Mouse (Mus musculus): ENCODE measurements at regions not wholly inside any gene's neighbourhood (a gene's known extent, or its start where the extent isn't known, plus 50 kb on each side); places are given as distances from the start of the nearest gene placed in this dataset.

DNA sequence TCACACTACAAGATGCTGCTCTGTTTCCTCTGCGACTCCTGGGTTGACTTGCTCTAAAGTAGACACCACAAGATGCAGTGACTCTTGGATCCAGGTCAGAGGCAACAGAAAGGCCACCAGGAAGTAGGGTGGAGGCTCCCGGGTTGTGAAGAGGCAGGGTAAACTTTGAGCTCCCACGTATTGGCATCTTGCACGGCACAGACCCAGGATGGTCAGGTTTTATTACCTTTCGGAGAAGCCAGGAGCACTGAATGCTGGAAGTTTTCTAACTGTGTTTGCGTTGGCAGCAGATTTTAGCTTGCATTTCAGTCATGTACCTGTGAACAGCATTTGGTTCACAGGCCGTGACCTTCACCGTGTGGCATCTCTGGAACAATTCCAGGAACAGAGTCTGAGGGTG lies 227.2 kb upstream of the Foxq1 start:
- no peak for DNase-seq (ENCODE audit: low spot score in 2 of 2)

DNA sequence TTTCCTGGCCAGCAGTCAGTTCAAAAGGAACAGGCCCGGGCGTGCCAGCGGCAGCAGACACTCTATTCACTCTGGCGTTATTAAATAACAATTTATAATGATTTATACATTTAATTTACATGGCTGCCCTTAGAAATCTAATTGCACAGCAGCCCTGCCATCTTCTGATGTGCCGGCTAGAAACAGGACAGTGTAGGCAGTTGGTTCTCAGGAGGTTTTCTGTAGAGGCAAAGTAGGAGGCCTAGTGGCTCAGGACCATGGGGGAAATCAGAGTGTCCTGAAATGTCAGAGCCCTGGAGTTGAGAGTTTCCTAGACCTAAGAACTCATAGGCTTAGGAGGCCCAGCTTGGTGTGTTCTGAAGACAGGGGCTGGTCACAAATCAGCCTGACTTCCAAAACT lies 225.2 kb upstream of the Foxq1 start:
- no peak for DNase-seq (ENCODE audit: low spot score in 2 of 2)

- no peak for DNase-seq (ENCODE audit: low spot score in 2 of 2)
Measured at GRCm38 (mm10) chr13:31334981-31335380, 221.0 kb upstream of the Foxq1 start.

DNA sequence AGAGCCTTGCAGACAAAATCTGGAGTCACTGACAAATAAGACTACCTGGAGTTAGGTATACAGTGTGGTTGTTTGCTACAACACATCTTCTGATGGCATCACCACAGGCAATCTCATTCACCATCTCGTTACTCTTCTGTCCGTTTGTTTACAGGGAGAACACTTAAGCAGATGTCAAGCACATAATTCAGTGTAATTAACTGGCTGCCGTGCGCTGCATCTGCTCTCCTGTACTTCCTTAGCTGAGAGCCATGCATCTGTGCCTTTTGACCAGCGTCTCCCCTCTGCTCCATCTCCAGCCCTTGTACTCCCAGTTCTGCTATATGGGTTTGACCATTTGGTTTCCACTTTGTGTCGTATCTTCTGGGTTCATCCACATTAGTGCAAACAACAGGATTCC lies 218.3 kb upstream of the Foxq1 start:
- no peak for DNase-seq (ENCODE audit: low spot score in 2 of 2)

DNA sequence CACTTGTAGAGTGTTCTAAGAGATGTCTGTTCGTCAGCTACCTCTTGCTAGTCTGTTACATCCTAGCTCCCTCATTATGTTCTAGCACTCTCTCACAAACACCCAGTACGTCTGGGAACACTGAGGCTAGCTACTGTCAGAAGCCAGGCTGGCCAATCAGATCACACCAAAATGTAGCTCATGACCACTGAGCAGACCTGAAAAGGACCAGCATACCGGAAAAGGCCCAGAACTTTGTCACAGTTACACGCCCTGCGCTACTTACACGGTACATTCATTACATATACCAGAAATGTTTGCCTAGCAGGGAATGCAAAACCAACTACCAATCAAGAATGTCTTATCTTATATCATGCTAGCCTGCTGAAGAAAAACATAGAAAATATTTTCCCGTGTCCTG lies 216.5 kb upstream of the Foxq1 start:
- no peak for DNase-seq (ENCODE audit: low spot score in 2 of 2)

GRCm38 (mm10) chr13:31339901-31340300 lies 216.0 kb upstream of the Foxq1 start:
- no peak for DNase-seq (ENCODE audit: low spot score in 2 of 2)

DNA sequence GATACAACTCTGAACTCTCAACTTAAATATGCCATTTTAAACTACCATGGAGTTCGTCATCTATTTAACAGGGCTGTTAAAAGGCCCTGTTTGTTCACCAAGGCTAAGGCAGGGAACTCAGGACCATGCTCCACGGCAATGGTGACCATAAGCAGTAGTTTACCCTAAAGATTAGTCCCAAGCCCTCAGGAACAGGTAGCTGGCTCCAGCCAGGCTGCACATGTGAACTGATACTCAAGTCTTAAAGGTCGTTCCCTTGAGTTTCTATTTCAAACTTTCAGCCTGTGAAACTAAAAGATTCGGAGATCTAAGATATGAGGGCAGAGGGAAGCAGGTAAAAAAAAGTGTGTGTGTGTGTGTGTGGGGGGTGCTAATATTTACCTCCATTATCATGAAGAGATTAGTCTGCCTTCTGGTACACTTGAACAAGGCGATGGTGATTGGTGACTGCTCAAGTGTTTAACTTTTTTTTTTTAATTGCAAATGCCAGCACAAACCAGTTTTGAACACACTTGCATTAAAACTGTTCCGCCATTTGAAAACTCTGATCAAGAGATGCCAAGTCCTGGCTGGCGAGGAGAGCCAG lies 215.5 kb upstream of the Foxq1 start:
- DNase-seq (ENCODE audit: low spot score in 2 of 2), result no peak

DNA sequence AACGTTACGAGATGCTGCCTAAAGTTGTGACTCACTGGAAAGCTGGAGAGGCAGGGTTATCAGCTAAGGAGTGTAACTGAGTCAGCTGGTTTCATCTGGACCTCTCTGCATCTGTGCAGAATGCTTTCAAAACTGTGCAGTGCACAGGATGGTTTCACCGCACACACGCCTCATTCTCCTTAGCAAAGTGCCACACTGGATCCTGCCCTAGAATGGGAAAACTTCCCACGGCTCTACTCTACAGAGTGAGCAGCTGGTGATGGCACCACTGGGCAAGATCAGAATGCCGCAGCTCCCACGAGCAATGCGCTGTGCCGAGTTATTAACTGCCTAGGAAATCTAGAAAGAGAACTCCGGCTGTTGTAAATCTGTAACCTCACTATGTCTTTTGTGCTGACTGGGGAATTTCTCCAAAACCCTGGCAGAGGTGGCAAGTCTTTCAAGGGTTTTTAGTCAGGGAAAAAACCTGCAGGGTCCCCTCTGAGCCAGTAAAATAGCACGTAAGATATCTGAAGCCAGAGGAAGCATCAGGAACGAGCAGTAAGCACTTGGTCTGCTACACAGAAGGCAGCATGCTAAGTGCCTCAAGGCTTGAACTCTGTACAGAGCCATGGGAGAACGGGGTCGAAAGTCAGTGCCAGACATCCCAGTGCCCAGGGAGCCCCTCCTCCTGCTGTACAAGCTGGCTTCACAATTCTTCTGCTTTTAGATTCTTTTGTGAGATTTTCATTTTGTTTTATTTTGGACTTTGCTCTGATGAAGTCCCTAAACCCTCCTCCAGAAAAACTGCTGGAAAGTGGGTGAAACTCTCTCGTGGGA lies 214.4 kb upstream of the Foxq1 start:
- no peak for DNase-seq (ENCODE audit: low spot score in 2 of 2)

DNA sequence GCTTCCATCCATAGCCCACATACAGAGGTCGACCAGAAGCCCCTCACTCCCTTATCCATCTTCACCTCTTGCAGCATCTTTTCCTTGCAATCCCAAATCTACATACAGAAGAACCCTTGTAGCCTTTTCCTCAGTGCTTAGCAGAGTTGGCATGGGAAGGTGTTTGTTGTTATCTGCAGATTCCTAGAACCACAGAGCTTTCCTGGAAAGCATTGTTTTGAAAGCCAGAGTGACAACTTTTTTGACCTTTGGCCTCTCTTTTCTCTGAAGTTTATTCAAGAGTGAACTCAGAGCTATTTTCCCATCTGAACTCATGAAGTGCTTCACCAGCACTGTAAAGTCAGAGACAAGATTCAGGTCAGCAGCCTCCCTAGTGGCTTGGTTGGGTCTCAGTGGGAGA lies 209.7 kb upstream of the Foxq1 start:
- no peak for DNase-seq (ENCODE audit: low spot score in 2 of 2)

DNA sequence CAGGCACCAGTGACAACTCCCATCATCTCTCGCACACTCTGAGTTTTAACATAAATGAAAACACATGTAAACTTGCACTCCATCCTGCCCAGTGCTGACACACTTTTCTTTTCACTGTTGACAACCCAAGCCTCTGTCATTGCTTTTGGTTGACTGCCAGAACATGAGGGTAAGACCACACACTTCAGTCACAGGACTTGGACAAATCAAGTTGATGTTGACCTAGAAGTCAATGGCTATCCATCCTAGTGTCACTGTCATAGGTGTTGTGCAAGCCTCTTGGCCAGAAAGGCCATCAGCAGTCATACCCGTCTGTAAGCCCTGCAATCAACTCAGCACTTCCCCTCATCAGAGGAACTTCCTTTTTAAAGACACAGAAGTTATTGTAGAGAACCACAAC lies 208.9 kb upstream of the Foxq1 start:
- DNase-seq (ENCODE audit: low spot score in 2 of 2), result no peak

DNA sequence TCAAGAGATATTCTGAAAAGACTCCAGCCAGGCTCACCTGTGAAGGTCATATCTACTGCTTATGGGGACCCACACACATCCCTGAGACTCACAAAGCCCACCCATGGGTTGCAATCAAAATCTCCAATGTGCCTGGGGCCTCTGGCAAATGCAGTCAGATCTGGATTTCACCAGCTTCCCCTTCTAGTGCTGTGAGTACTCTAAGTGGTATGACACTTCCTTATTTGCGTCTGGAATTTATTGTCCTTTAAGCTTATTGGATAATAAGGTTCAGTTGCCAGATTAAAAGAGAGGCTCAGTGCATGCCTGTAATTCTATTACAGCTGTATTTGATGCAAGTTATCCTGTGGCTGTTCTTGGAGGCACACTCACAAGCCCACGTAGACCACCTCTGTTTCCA lies 206.3 kb upstream of the Foxq1 start:
- no peak for DNase-seq (ENCODE audit: low spot score in 2 of 2)

- no peak for DNase-seq (ENCODE audit: low spot score in 2 of 2)
Measured at GRCm38 (mm10) chr13:31351481-31351880, 204.5 kb upstream of the Foxq1 start.

- DNase-seq (ENCODE audit: low spot score in 2 of 2), result no peak
Measured at GRCm38 (mm10) chr13:31352825-31353224, 203.1 kb upstream of the Foxq1 start.

- no peak for DNase-seq (ENCODE audit: low spot score in 2 of 2)
Measured at GRCm38 (mm10) chr13:31359353-31359752, 196.6 kb upstream of the Foxq1 start.

DNA sequence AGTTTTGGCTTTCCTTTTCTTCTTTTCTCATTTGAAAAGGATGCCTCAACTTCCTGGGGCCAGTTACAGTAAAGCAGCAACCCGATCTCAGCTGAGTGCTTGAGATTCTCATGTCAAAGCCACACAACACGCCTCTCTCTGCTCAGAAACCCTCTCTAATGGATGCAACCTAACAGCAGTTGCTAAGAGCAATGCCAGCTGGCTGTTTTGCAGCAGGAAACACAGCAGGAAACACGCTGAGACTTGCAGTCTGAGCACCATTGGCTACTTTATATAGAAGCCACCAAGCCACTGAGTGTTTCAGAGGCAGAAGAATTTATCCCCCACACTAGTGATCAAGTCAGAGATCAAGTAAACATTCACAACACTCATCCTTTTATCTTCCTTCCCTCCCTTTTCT lies 193.5 kb upstream of the Foxq1 start:
- DNase-seq (ENCODE audit: low spot score in 2 of 2), result no peak

DNA sequence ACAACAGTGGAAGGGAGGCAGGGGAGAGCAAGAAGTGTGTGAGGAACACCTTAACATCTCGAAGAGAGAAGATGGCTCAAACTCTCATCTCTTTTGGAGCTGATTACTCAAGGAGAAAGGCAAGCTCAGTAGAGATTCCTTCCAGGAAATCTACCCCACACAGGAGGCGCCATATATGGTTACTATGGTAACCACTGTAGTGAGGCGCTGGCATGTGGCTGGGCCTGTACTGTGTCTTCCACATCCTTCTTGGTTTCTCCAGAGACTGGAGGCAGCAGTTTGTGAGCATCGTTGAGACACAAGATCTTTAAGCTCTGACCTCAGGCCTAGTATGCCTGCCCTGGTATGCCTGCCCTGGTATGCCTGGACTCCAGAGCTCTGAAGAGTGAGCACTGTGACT lies 191.6 kb upstream of the Foxq1 start:
- DNase-seq (ENCODE audit: low spot score in 2 of 2), result no peak

- no peak for DNase-seq (ENCODE audit: low spot score in 2 of 2)
Measured at GRCm38 (mm10) chr13:31367226-31367625, 188.7 kb upstream of the Foxq1 start.

- no peak for DNase-seq (ENCODE audit: low spot score in 2 of 2)
Measured at GRCm38 (mm10) chr13:31369182-31369581, 186.8 kb upstream of the Foxq1 start.

DNA sequence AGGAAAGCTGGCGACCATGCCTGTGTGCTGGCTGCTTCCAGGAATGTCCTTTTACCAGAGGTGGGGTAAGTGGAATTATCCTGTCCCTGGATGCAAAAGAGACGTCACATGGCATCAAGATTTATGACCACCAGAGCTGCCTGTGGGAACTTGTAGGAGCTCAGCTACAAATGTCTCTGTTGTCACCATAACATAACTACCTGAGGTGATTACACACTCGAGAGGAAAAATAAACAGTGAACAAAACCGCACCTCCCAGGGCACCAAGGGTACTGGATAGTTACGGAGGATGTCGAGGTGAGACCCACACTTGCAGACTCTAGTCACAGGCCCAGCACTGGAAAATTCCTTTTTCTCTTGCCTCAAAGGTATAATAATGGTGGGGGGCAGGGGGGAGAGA lies 185.1 kb upstream of the Foxq1 start:
- DNase-seq (ENCODE audit: low spot score in 2 of 2), result no peak

DNA sequence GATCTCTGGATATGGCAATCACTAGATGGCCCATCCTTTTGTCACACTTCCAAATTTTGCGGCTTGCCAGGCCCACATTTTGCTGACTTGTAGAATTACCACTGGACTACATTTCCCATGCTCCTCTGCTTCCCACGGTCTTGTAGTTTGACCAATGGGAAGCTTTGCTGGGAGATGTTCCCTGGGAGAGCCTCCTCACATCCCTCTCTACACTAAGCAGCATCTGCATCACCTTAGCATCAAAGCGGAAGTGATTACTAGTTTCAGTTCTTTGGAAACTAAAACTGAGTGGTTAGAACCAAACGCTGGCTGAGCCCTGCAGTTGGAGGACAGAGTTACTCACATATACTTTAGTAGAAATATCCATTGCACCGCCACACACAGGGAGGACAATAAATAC lies 181.9 kb upstream of the Foxq1 start:
- no peak for DNase-seq (ENCODE audit: low spot score in 2 of 2)

DNA sequence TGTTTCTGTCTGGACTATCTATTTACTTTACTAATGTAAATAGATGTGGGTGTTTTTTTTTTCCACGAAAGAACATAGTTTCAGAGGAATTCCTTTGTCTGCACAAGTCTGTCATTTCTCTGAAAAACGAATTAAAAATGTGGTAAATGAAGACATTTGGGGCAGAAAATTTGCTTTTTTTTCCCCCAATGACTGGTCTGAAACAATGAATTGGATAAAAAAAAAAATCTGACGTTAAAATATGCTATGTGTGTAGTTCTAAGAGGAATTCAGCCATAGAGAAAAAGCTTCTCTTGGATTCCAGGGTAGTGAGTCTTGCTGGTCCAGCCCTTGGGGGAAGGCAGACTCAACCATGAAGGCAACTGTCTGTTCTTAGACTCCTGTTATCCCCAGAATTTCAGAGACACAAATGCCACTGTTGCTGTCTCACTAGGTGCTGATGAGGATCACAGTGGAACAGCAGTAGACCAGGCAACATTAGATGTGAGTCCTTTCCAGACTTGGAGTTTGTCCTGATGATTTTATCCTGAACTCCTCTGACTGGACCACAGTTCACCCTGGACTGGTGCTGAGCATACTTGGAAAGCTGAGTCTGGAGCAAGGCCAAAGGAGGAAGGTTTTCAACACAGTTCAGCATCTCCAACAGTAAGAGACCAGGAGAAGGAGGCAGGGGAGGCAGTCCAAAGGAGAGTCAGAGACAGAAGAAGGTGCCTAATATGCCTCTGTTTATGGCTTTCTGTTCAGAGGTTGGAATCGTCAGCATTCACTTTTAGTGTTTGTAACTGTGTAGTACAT lies 162.3 kb upstream of the Foxq1 start:
- DNase-seq (ENCODE audit: low spot score in 2 of 2), result no peak

- DNase-seq (ENCODE audit: low spot score in 2 of 2), result no peak
Measured at GRCm38 (mm10) chr13:31396216-31396910, 159.6 kb upstream of the Foxq1 start.

All from gastrocnemius, adult 8-10 months (tissue).